Comparison of ENCODE assay signal across 8 mouse cellular contexts in genomic region chr11:93531029-93531680, GRCm38 (mm10).
DNase-seq lines count a peak whose midpoint lies in the region; TF ChIP-seq lines count a peak whose summit lies in the region.

No protein-coding gene starts in this region.

- H3K4me2 ChIP-seq in myocyte (ENCODE audit: low read depth): peak overlapping the region; percentile 24

- DNase-seq in lung, adult 18-20 months: peak; percentile 13 to 15
- DNase-seq in lung, adult 2 months: no peak
- DNase-seq in adrenal gland, postnatal 4 days (ENCODE audit: low spot score in 2 of 2): peak; percentile 7 to 33
- peak; percentile 76 for DNase-seq in gastrocnemius, postnatal 14 days
- DNase-seq in kidney, adult 9 months: peak; percentile 60
- DNase-seq in embryo, embryonic 10 days (ENCODE audit: low spot score): no peak
- DNase-seq in spleen, postnatal 4 days (ENCODE audit: low spot score in 2 of 2): no peak

- no peak for TF ChIP-seq CTCF in lung, adult 2 months (IDR thresholded peaks at IDR 0.05; ENCODE audit: insufficient read depth, low read length)

- H3K4me3 ChIP-seq in lung, adult 2 months (replicated peaks; ENCODE audit: extremely low read depth, low read depth, low read length): no peak overlapping the region
- H3K4me3 ChIP-seq in myocyte: no peak overlapping the region

- no peaks in the 10 kb centered on the region for H3K4me1 ChIP-seq in lung, adult 2 months (ENCODE audit: control insufficient read depth, insufficient read depth, low read length)

- H3ac ChIP-seq in myocyte (ENCODE audit: control insufficient read depth, insufficient read length): no peak overlapping the region

- no peaks in the 10 kb centered on the region for H3K79me2 ChIP-seq in myocyte (ENCODE audit: control insufficient read depth, insufficient read depth)

- WGBS in lung, adult 2 months: 41% methylated on average over 7 of the region's 7 CpGs

- no peak for TF ChIP-seq POLR2A in lung, adult 2 months (IDR thresholded peaks at IDR 0.05; ENCODE audit: borderline replicate concordance, extremely low read depth, low read depth, low read length)
- TF ChIP-seq POLR2A in myocyte (IDR thresholded peaks at IDR 0.05; ENCODE audit: insufficient read length, low read depth): no peak

- H3K27me3 ChIP-seq in myocyte (ENCODE audit: control insufficient read depth, insufficient read depth, insufficient read length): no peaks in the 10 kb centered on the region

- H3K36me3 ChIP-seq in myocyte (ENCODE audit: control insufficient read depth, insufficient read depth): no peaks in the 10 kb centered on the region

- intact Hi-C loops in gastrocnemius, postnatal 14 days (cut with DNase I; ENCODE audit: low total_unique reads): no loop called here

TF ChIP-seq in myocyte, 11 proteins besides CTCF, POLR2A, EP300 and RAD21:
- TF ChIP-seq MAX (IDR thresholded peaks at IDR 0.05; ENCODE audit: low read depth) (no peak), TCF12 (IDR thresholded peaks at IDR 0.05; ENCODE audit: insufficient read depth, poor library complexity, severe bottlenecking) (no peak), SRF (IDR thresholded peaks at IDR 0.05; ENCODE audit: control insufficient read depth, insufficient read length, low read depth) (no peak), CEBPB (IDR thresholded peaks at IDR 0.05; ENCODE audit: insufficient read depth, poor library complexity, severe bottlenecking) (no peak), MYOD1 (IDR thresholded peaks at IDR 0.05; ENCODE audit: control insufficient read depth in 1 of 3, insufficient read length in 2 of 3, low read depth in 2 of 3) (no peak), USF1 (IDR thresholded peaks at IDR 0.05; ENCODE audit: low read depth) (no peak), REST (IDR thresholded peaks at IDR 0.05; ENCODE audit: insufficient read depth, insufficient read length) (no peak), TCF3 (IDR thresholded peaks at IDR 0.05; ENCODE audit: insufficient read length, low read depth) (no peak), MYOG (IDR thresholded peaks at IDR 0.05; ENCODE audit: control insufficient read depth in 1 of 3, insufficient read depth in 1 of 3, insufficient read length in 2 of 3, low read depth in 2 of 3) (no peak), E2F4 (IDR thresholded peaks at IDR 0.05; ENCODE audit: insufficient read depth) (no peak), POLR2AphosphoS2 (IDR thresholded peaks at IDR 0.05; ENCODE audit: insufficient read length, low read depth) (no peak)

Comparison
In these comparisons a context has a peak if more than half of its experiments do, and no peak if none do; other contexts are left out.
1. DNase-seq: peak in lung, adult 18-20 months (2 of 2), adrenal gland, postnatal 4 days (2 of 2), gastrocnemius, postnatal 14 days (single experiment) and kidney, adult 9 months (single experiment); none in lung, adult 2 months (single experiment), embryo, embryonic 10 days (single experiment) and spleen, postnatal 4 days (0 of 2).